Mouse (Mus musculus) adrenal gland, postnatal 14 days (tissue): ENCODE measurements around the gene Snx20. TPM values are rescaled to one million over a fixed set of nuclear protein-coding genes. Genes with fewer than 3 reads are reported as not detected.

Experiments used
- DNase-seq: peaks from one replicate; pipeline ENCODE4 v3.0.0; 2021; ENCODE audit warnings: mixed read lengths
- total RNA-seq: library from RNA; stranded (reverse); gene quantifications from 2 replicates; pipeline ENCODE4 v1.2.3, GENCODE M21; 2021

Snx20 gene
- total RNA-seq, 1 experiment from 2014 or later: 1.0 TPM

GRCm38 (mm10) chr8:88642734-88643564 lies 7.0 kb upstream of the Snx20 start:
- DNase-seq: no peak

DNA sequence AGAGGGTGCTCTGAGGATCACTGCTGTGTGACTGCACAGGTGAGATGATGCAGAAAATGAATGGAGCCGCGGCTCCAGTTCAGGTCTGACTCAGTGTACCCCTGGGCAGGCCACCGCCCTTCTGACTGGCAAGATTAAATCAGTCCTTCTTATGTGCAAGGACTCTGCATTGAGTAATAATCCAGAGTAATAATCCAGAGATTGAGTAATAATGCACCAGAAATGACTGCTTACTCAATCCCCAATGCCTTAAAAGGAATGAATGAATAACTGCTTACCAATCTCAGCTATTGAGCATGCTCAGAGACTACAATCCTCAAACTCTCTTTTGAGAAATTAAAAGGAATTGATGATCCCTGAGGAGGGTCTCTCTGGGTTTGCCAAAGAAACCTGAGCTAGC lies 3.0 kb upstream of the Snx20 start:
- DNase-seq: no peak

GRCm38 (mm10) chr8:88637092-88638000 lies 1.4 kb upstream of the Snx20 start:
- DNase-seq: no peak

- DNase-seq: no peak
Observed at GRCm38 (mm10) chr8:88633343-88633765, 2.6 kb downstream of the Snx20 start.

DNA sequence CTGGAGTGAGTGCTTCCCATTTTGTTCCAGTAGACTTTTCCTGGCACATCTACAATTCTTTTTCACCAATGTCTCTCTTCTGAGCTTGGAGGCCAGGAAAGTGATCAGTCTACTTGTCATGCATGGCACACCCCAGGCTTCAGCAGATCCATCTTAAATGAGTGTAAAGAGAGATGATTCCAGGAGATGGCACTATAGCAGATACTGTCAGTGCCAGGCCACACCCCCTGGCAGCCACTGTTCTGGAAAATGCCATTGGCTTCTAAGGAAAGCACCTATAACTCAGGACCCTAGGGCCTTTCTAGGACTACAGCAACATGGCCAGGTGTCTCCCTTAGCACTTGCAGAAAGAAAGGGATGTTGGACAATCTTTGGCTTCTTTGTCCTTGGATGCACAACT lies 4.8 kb downstream of the Snx20 start:
- DNase-seq: peak; percentile 69

DNA sequence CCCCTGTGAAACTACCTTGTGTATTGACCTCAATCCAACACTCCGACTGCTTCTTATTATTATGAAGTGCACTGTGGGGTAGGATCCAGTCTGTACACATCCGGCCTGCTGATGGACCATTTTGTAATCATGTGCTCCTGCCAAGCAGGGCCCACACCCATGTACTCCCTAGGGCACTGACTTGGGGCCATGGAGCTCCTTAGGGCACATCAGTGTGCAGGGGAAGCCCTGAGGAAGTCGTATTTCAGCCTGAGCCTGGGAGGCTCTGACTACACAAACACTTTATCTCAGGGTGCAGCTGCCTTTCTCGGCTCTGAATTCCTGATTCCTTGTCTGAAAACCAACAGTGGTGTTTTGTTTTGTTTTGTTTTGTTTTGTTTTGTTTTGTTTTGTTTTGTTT lies 5.7 kb downstream of the Snx20 start:
- no peak for DNase-seq

GRCm38 (mm10) chr8:88628001-88628774 lies 7.7 kb downstream of the Snx20 start:
- DNase-seq: no peak

DNA sequence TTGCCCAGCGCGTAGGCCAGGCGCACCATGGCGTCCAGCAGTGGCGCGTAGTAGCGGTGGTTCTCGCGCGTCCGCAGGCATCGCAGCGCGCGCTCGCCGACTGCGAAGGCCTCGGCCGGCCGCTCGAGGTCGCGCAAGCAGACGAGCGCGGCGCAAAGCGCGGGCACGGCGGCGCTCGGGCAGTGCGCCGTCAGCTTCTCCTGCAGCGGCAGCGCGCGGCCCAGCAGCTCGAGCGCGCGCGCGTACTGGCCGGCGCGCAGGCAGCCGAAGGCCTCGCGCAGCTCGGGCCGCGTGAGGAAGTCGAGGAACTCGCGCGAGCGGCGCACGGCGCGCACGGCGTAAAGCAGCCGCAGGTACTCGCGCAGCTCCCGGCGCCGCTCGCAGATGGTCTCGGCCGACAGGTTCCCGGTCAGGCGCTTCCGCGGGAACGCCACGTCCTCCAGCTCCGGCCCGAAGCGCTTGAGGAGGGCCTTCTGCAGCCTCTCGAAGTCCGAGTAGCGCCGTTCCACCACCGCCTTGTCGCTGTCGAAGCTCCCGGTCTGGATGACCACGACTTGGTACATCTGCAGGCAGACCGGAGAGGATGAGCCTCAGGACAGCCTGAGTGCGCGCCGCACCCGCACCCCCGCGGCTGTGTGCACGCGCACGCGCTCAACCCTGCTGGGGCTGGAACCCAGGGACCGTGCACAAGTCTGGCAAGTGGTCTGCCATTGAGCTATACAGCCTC lies 8.5 kb downstream of the Snx20 start:
- DNase-seq: peak; percentile 89

- DNase-seq: no peak
Observed at GRCm38 (mm10) chr8:88626940-88627264, 9.0 kb downstream of the Snx20 start.

DNA sequence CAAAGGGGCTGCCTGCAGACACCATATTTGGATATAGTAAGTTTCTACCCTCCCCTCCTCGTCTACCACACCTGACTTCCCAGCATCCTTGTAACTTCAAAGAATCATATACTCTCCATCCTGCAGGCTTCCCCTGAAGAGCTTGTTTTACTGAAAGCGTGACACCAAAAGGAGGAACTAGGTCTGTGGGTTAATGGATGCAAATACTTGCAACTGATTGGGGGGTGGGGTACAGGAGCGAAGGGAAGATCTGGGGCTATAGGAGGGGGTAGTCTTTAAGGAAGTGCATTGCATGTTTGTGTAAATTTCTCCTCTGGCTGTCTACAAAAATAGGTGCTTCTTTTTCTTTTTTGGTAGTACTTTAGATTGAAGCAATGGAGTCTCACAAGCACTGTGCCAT lies 9.5 kb downstream of the Snx20 start:
- no peak for DNase-seq

- no peak for DNase-seq
Observed at GRCm38 (mm10) chr8:88624276-88624675, 11.7 kb downstream of the Snx20 start.

DNA sequence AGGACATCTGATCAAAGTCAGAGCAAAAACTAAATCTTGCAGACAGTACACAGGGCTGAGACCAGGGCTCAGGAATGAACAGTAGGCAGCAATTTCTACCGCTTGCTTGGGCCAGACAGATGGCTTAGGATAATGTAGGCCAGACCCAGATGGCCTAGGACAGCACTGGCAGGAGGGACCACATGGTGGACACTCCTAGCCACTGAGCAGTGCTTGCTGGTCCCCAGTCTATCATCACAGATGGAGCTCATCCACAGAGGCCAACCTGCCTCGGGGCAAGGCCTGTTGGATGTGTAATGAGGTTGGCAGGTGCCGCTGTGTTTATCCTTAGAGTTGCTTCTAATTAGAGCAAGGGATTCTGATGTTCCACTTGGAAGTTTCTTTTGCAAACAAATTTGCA lies 12.6 kb downstream of the Snx20 start:
- DNase-seq: no peak

- peak; percentile 84 for DNase-seq
Observed at GRCm38 (mm10) chr8:88621408-88621807, 14.5 kb downstream of the Snx20 start.

- no peak for DNase-seq
Observed at GRCm38 (mm10) chr8:88620931-88621330, 15.0 kb downstream of the Snx20 start.

- DNase-seq: peak; percentile 46
Observed at GRCm38 (mm10) chr8:88619513-88619912, 16.4 kb downstream of the Snx20 start.

DNA sequence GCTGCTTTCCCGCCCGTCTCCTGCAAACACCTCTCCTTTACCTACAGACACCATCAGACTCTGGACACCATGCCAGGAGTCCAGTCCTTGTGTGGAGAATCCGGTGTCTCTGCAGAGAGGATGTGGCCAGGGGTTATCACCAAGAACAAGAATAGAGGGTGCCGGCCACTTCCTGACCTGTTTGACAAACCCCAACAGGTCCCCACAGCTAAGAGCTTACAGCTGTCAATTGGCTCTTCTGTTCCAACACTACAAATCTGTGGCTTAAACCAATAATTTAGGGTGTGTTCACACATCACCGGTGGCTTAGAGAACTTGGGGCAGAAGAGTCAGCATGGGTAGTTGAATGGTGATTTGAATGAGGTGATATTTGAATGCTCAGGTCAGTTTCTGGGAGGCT lies 17.3 kb downstream of the Snx20 start:
- DNase-seq: no peak

DNA sequence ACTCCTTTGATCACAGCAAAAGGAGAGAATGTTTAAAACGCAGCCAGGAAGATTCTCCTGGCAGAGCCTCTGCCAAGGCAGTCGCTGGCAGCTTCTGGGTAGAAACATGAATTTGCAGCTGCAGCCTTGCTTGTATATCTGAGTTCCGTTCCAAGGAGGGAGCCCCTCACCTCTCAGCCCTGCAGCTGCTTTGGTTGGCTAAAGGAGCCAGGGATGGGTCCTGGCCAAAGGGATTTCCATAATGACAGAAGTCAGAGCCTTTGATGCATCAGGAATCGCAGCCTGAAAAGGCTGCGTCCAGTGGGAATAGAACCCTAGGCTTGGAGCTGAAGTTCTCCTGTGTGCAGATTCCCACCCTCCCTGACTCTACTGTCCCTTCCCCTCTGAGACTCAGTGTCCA lies 20.9 kb downstream of the Snx20 start:
- DNase-seq: no peak

GRCm38 (mm10) chr8:88610271-88610670 lies 25.7 kb downstream of the Snx20 start:
- no peak for DNase-seq

GRCm38 (mm10) chr8:88609036-88609435 lies 26.9 kb downstream of the Snx20 start:
- no peak for DNase-seq

GRCm38 (mm10) chr8:88605361-88606040 lies 30.4 kb downstream of the Snx20 start:
- peak; percentile 50 for DNase-seq
